Mouse (Mus musculus) liver, embryonic 16.5 days (tissue): ENCODE measurements around the gene Pcbp3. TPM values are rescaled to one million over a fixed set of nuclear protein-coding genes. Genes with fewer than 3 reads are reported as not detected.

Source experiments
- ATAC-seq: fragments of 200-750 bp; cut with Nextera tagmentation; 2 replicates; pipeline ENCODE4 v1.8.0; 2017; ENCODE audit warnings: low read depth, mild to moderate bottlenecking, moderate number of reproducible peaks, moderate library complexity
- H3K27ac ChIP-seq: fragments of 300-500 bp; sonication (generic); 2 replicates; pipeline ENCODE4 v1.5.1; 2014; ENCODE audit warnings: mild to moderate bottlenecking, low read length
- H3K27me3 ChIP-seq: fragments of 300-500 bp; sonication (generic); 2 replicates; pipeline ENCODE4 v1.6.1; 2014; ENCODE audit warnings: low read depth, low read length, mixed read lengths; ENCODE audit not compliant: control insufficient read depth, insufficient read depth
- H3K36me3 ChIP-seq: fragments of 300-500 bp; sonication (generic); 2 replicates; pipeline ENCODE4 v1.6.1; 2014; ENCODE audit warnings: mild to moderate bottlenecking; ENCODE audit not compliant: control insufficient read depth, insufficient read depth
- H3K4me1 ChIP-seq: fragments of 300-500 bp; sonication (generic); 2 replicates; pipeline ENCODE4 v1.6.1; 2014; ENCODE audit warnings: low read depth, low read length, mixed read lengths; ENCODE audit not compliant: control insufficient read depth
- H3K4me2 ChIP-seq: fragments of 300-500 bp; sonication (generic); 2 replicates; pipeline ENCODE4 v1.6.1; 2014; ENCODE audit warnings: low read depth, low read length, mixed read lengths
- H3K4me3 ChIP-seq: fragments of 300-500 bp; sonication (generic); 2 replicates; pipeline ENCODE4 v1.5.1; 2014; ENCODE audit warnings: low read depth, mild to moderate bottlenecking, low read length
- H3K9ac ChIP-seq: fragments of 300-500 bp; sonication (generic); 2 replicates; pipeline ENCODE4 v1.6.1; 2014; ENCODE audit warnings: low read depth, low read length
- H3K9me3 ChIP-seq: fragments of 300-500 bp; sonication (generic); replicated peaks from 2 replicates; pipeline ENCODE4 v1.6.1; 2016; ENCODE audit warnings: low read length; ENCODE audit not compliant: control insufficient read depth
- WGBS: fragments of 180-500 bp; shearing (Covaris S2); extraction: QIAGEN DNeasy Blood & Tissue Kit; methylation state at CpG from one replicate; pipeline ENCODE4 v1.1.7; 2014; ENCODE audit not compliant: insufficient replicate concordance; 5-methylcytosine and 5-hydroxymethylcytosine counted together
- polyA plus RNA-seq: library from polyadenylated mRNA; unstranded; fragments of >200 nt; fragmentation: Nextera tagmentation; extraction: Ambion mirVana; gene quantifications from 2 replicates; pipeline ENCODE4 v1.2.1, GENCODE M21; 2015

The Pcbp3 gene
- polyA plus RNA-seq, 1 experiment from 2014 or later, result 3.8 TPM

GRCm38 (mm10) chr10:76722751-76723450 lies 238.8 kb downstream of the Pcbp3 start:
- no peak for ATAC-seq
- 70% methylated on average over 18 of the region's 18 CpGs for WGBS

DNA sequence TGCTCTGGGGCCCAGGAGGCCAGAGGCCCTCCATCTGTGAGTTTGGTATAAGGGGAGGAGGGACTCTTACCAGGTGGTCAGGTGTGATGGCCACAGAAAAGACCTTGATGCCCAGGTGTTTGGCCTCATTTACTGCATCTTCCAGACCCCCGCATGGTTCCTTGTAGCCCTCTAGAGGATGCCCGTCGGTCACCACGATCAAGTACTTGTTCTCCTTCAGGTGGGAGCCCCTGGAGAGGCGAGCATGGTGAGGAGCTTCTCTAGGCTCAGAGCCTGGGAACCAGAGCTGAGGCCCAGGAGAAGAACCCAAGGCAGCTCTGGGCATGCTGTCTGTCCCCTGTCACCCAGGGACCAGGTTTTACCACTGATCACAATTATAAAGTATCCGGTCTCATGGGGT lies 239.9 kb downstream of the Pcbp3 start:
- H3K9ac ChIP-seq, result no peak overlapping the region
- H3K9me3 ChIP-seq, result no peaks in the 10 kb centered on the region
- H3K4me2 ChIP-seq, result no peak overlapping the region
- no peak overlapping the region for H3K4me3 ChIP-seq
- no peak overlapping the region for H3K27ac ChIP-seq
- no peaks in the 10 kb centered on the region for H3K4me1 ChIP-seq
- no peak for ATAC-seq
- H3K36me3 ChIP-seq, result no peaks in the 10 kb centered on the region
- no peaks in the 10 kb centered on the region for H3K27me3 ChIP-seq
- WGBS, result 73% methylated on average over 6 of the region's 6 CpGs

More at GRCm38 (mm10) chr10:76722751-76723450, 238.8 kb downstream of the Pcbp3 start:
- H3K36me3 ChIP-seq, result no peaks in the 10 kb centered on the region
- H3K27ac ChIP-seq, result no peak overlapping the region
- H3K9ac ChIP-seq, result no peak overlapping the region
- no peaks in the 10 kb centered on the region for H3K9me3 ChIP-seq
- no peaks in the 10 kb centered on the region for H3K4me1 ChIP-seq
- no peak overlapping the region for H3K4me2 ChIP-seq
- H3K27me3 ChIP-seq, result no peaks in the 10 kb centered on the region
- H3K4me3 ChIP-seq, result no peak overlapping the region

GRCm38 (mm10) chr10:76721216-76721615 lies 240.5 kb downstream of the Pcbp3 start:
- ATAC-seq, result no peak
- Histone ChIP-seq H3K27ac (no peak overlapping the region), H3K27me3 (no peaks in the 10 kb centered on the region), H3K4me1 (no peaks in the 10 kb centered on the region), H3K9me3 (no peaks in the 10 kb centered on the region), H3K4me3 (no peak overlapping the region), H3K9ac (no peak overlapping the region), H3K36me3 (no peaks in the 10 kb centered on the region), H3K4me2 (no peak overlapping the region)
- 70% methylated on average over 11 of the region's 11 CpGs for WGBS

GRCm38 (mm10) chr10:76717631-76718030 lies 244.1 kb downstream of the Pcbp3 start:
- Histone ChIP-seq H3K4me3 (no peak overlapping the region), H3K9me3 (no peaks in the 10 kb centered on the region), H3K4me1 (no peaks in the 10 kb centered on the region), H3K9ac (no peak overlapping the region), H3K36me3 (no peaks in the 10 kb centered on the region), H3K27ac (no peak overlapping the region), H3K27me3 (no peaks in the 10 kb centered on the region), H3K4me2 (no peak overlapping the region)
- no peak for ATAC-seq
- 64% methylated on average over 4 of the region's 4 CpGs for WGBS

DNA sequence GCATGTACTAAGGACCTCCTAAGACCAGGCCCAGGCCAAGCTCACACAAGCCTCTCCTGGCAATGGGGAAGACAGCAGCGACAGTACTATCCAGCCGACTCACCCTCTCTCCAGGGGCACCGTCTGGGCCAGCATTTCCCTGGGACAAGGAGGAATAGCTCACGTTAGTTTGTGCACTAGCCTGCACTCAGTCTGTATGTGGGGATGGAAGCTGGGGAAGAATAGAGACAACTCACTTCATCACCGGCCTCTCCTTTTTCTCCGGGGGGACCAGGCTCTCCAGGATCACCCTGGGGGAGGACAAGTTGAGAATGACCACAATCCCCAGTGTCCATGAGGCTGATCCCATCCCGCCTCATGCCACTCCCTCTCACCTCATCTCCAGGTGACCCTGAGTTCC lies 244.7 kb downstream of the Pcbp3 start:
- no peak for ATAC-seq
- no peak overlapping the region for H3K4me2 ChIP-seq
- H3K4me1 ChIP-seq, result no peaks in the 10 kb centered on the region
- no peaks in the 10 kb centered on the region for H3K9me3 ChIP-seq
- H3K9ac ChIP-seq, result no peak overlapping the region
- H3K4me3 ChIP-seq, result no peak overlapping the region
- 73% methylated on average over 7 of the region's 7 CpGs for WGBS
- no peaks in the 10 kb centered on the region for H3K36me3 ChIP-seq
- H3K27ac ChIP-seq, result no peak overlapping the region
- H3K27me3 ChIP-seq, result no peaks in the 10 kb centered on the region

DNA sequence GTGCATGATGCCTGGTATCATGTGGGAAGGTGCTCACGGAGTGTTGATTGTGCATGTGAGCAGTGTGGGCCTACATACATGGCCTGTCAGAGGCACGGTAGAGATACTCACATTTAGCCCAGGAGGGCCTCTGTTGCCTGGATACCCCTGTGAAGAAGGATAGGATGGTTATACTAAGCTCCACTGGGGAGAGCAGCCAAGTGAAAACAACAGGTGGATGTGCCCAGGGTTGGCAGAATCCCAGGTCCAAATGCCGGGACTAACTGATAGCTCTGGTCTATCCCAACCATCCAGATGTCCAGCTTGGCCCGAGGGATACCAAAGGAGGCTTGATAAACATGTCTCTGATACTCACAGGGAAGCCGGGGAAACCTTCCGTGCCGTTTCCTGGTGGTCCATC lies 247.4 kb downstream of the Pcbp3 start:
- Histone ChIP-seq H3K4me3 (no peak overlapping the region), H3K27me3 (no peaks in the 10 kb centered on the region), H3K9ac (no peak overlapping the region), H3K36me3 (no peaks in the 10 kb centered on the region), H3K4me1 (no peaks in the 10 kb centered on the region), H3K27ac (no peak overlapping the region), H3K4me2 (no peak overlapping the region), H3K9me3 (no peaks in the 10 kb centered on the region)
- 62% methylated on average over 7 of the region's 7 CpGs for WGBS
- no peak for ATAC-seq

DNA sequence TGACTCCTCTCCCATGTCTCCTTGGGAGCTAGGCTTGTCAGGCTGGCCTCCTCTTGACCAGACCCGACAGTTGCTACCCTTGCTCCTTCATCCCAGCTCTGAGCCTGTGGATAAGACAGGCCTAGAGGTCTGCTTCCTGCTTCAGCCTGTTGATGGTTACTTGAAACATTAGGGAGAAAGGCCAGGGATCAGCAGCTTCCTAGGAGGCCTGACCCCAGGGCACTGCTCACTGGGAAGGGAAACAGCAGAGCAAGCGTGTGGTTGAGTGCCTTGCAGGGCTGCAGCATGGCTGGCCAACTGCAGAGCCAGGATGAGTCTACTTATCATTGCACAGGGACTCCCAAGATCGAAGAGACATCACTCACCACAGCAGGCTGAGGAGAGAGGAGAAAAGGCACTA lies 249.2 kb downstream of the Pcbp3 start:
- Histone ChIP-seq H3K9me3 (no peaks in the 10 kb centered on the region), H3K4me1 (no peaks in the 10 kb centered on the region), H3K27me3 (no peaks in the 10 kb centered on the region), H3K27ac (no peak overlapping the region), H3K4me2 (no peak overlapping the region), H3K9ac (no peak overlapping the region), H3K36me3 (no peaks in the 10 kb centered on the region), H3K4me3 (no peak overlapping the region)
- WGBS, result 48% methylated on average over 3 of the region's 3 CpGs
- ATAC-seq, result no peak

Other genes starting within 250 kb of the Pcbp3 start
- gene Col6a1, start 235.7 kb downstream of the Pcbp3 start, polyA plus RNA-seq, result 10.0 and 14.2 TPM in 2 replicates
- gene Slc19a1, start 70.4 kb upstream of the Pcbp3 start, polyA plus RNA-seq, result 12.4 and 12.6 TPM in 2 replicates
- gene Col18a1, start 204.7 kb upstream of the Pcbp3 start, polyA plus RNA-seq, result 87.9 and 104 TPM in 2 replicates